Mouse (Mus musculus) ES-E14 (cell line): ENCODE measurements around the gene Lgr5.

Experiments used
- CHD2 ChIP-seq: IDR thresholded peaks from 2 replicates; pipeline ENCODE4 v1.6.1; 2014; ENCODE audit warnings: mild to moderate bottlenecking, low read depth, low read length, inconsistent platforms
- HCFC1 ChIP-seq: IDR thresholded peaks from 2 replicates; pipeline ENCODE4 v1.6.1; 2012; ENCODE audit warnings: low read length, inconsistent platforms, borderline replicate concordance; ENCODE audit not compliant: insufficient read depth
- MAFK ChIP-seq: IDR thresholded peaks from 2 replicates; pipeline ENCODE4 v1.6.1; 2014; ENCODE audit warnings: mild to moderate bottlenecking, low read depth, low read length, inconsistent platforms; ENCODE audit not compliant: insufficient read depth
- ZC3H11A ChIP-seq: IDR thresholded peaks from 2 replicates; pipeline ENCODE4 v1.6.1; 2012; ENCODE audit warnings: low read depth, mild to moderate bottlenecking, inconsistent platforms, low read length, borderline replicate concordance
- ZNF384 ChIP-seq: IDR thresholded peaks from 2 replicates; pipeline ENCODE4 v1.6.1; 2012; ENCODE audit warnings: low read depth, low read length, inconsistent platforms

DNA sequence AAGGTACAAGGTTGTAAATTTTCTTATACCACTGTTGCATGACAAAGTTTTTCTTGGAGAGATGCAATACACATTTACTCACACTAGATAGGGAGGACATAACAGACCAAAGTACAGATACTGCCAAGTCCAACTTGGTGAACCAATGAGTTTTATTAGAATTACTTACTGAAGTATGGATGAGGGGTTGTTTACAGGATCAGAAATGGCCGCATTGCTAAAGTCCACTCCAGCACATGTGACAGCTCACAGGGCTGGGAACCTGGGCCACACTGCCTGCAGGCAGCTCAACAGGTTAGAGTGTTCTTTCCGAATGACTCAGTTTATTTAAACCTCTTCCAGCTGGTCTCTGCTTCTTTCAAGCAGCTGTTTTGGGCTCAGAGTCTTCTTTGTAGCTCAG, 37.4 kb upstream of the Lgr5 start:
- no peak for TF ChIP-seq HCFC1
- TF ChIP-seq CHD2: no peak
- no peak for TF ChIP-seq ZNF384
- no peak for TF ChIP-seq ZC3H11A
- TF ChIP-seq MAFK: no peak
